Mouse (Mus musculus): Measurements from ENCODE around the gene Adam34.
"Not testable (repeated sequence)": the region's sequence is repeated elsewhere in the genome, so short reads cannot be mapped to it uniquely, and the experiment has no call there.

The Adam34 gene

DNA sequence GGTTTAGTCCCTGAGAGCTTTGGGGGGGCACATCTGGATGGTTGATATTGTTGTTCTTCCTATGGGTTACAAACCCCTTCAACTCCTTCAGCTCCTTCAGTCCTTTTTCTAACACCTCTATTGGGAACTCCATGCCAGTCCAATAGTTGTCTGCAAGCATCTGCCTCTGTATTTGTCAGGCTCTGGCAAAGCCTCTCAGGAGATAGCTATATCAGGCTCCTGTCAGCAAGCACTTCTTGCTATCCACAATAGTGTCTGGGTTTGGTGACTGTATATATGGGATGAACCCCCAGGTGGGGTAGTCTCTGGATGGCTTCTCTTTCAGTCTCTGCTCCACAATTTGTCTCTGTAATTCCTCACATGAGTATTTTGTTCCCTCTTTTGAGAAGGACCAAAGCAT, at the start of gene Adam34:
Gene Adam34 (minus strand): TSS at position 101 of the 400 bp plus-strand sequence.
- no peak for DNase-seq

DNA sequence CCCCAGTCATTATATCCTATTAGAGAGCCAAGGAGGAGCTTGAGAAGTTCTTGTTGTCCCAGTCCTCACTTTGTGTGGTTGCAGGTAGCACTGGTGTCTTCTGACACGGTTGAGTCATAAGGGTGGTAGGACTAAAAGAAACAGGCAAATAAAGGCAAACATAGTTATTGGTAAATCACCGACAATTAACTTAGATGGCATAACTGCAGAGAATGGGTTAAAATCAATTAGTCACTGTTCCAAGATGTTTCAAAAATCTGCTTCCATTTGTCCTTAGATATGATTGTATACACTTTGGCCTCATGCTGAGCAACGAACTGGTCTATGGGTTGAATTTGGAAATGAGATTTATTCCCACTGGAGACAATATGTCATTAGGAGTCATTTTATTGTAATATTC, 82.7 kb downstream of the Adam34 start, which contains the start of gene Gm5346:
Gene Gm5346 (minus strand): TSS at position 101 of the 400 bp plus-strand sequence.
- no peak for DNase-seq

DNA sequence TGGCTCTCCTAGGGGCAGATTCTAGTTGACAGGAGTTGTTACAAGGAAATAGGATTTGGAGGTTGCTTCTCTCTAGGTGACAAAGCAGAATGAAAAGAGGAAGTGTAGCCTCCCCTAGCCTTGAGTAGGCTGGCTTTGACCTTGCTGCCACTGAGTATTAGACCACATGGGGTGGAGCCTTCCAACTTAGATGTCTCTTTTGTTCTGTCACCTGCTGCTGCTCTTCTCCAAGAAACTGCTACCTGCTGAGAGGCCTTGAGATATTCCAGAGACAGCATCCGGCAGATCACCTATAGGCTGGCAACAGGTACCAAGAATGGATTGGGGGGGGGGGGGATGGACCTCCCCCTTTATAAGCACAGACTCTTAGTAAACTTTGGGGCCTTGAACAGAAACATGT, 93.8 kb downstream of the Adam34 start:
- DNase-seq = no peak

DNA sequence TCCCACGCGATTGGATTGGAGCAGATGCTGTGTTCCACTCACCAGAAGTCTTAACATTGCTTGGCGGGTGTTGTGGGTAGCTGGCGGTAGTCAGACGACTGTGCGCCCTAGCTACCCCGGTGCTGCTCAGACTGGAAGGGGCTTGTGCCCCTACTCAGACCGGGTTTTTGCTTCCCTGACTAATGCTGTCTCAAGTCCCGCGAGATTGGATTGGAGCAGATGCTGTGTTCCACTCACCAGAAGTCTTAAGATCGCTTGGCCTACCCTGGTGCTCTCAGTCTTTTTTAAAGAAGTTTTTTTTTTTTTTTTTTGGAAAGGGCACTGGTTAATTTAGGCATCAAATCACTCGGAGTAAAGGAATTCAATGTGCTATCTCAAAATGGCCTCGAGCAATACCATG, 106.2 kb downstream of the Adam34 start:
- not testable (repeated sequence) for DNase-seq

DNA sequence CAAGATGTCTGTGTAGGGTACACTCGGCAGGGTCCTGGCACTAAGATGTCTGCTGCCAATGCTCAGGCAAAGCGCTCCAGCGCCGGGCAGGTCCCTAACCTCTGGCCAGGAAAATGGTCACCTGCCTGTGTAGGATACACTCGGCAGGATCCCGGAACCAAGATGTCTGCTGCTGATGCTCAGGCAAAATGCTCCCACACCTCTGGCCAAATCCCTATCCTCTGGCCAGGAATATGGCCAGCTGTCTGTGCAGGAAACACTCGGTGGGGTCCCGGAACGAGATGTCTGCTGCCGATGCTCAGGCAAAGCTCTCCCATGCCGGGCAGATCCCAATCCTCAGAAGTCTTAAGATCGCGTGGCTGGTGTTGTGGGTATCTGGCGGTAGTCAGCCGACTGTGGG, 106.7 kb downstream of the Adam34 start:
- not testable (repeated sequence) for DNase-seq
